Mouse (Mus musculus): ENCODE results near the gene Plppr1. TPM values are rescaled to one million over a fixed set of nuclear protein-coding genes. Genes with fewer than 3 reads are reported as not detected.

The Plppr1 gene
- total and polyA plus RNA-seq, 3 experiments, result not detected

DNA sequence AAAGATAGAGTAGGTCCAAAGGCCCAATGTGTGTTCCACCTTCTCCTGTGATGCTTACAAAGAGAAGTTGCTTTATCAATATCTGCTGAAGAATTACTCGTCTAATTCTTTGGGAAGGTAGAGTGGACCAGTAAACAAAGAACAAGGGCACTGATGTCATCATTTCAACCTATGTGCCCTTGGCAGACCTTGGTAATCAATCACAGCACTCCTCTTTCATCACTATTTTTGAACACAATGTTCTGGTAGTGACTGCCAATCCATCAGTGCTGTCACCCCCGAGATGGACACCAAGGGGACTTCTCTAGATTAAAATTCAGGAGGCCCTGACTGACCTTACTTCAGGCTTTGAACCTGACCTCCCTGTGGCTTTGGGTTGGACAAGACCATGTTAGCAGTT is 89.7 kb downstream of the Plppr1 start:
- TF ChIP-seq TBP (IDR thresholded peaks at IDR 0.05; ENCODE audit: low read depth, low read length) (no peak), CHD2 (IDR thresholded peaks at IDR 0.05; ENCODE audit: low read length) (no peak)
- DNase-seq (ENCODE audit: low read depth, low spot score), result no peak
- H3K4me1 ChIP-seq (ENCODE audit: control insufficient read depth in 1 of 2, insufficient read depth in 2 of 2, low read length in 2 of 2), result no peaks in the 10 kb centered on the region
- no peak overlapping the region for H3K4me3 ChIP-seq (ENCODE audit: control insufficient read depth in 1 of 2, insufficient read depth in 1 of 2, low read depth in 2 of 2, low read length in 2 of 2)
- H3K27me3 ChIP-seq (ENCODE audit: control insufficient read depth in 1 of 2, insufficient read depth in 2 of 2, low read length in 2 of 2), result no peaks in the 10 kb centered on the region
- no peaks in the 10 kb centered on the region for H3K9me3 ChIP-seq (replicated peaks; ENCODE audit: insufficient read depth, low read length)
- no peak overlapping the region for H3K9ac ChIP-seq (ENCODE audit: control insufficient read depth, low read depth, low read length, poor library complexity, severe bottlenecking)
- no peak overlapping the region for H3K27ac ChIP-seq (ENCODE audit: control insufficient read depth, low read depth, low read length)
- H3K79me2 ChIP-seq (ENCODE audit: control insufficient read depth, insufficient read depth, low read length, poor library complexity), result no peaks in the 10 kb centered on the region
- H3K36me3 ChIP-seq (ENCODE audit: control insufficient read depth in 1 of 2, insufficient read depth in 2 of 2, low read length in 2 of 2), result no peaks in the 10 kb centered on the region

DNA sequence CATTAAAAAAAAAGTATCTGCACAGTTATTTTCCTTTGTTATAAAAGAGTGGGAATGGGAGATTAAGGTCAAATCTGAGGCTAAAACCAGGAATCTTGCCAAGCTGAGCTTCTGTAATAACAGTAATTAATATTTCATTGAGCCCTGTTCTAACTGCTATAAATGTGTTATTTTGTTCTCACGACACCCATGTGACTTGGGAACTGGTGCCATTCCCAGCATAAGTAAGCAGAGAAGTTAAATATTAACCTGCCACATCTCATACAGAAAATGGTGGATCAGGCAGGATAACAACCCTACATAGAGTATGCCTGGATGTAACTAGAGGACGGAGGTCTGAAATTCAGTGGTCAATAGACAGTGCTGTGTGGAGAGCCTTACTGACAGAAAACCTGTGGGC is 90.2 kb downstream of the Plppr1 start:
- Histone ChIP-seq H3K27ac (ENCODE audit: control insufficient read depth, low read depth, low read length) (no peak overlapping the region), H3K79me2 (ENCODE audit: control insufficient read depth, insufficient read depth, low read length, poor library complexity) (no peaks in the 10 kb centered on the region), H3K27me3 (ENCODE audit: control insufficient read depth in 1 of 2, insufficient read depth in 2 of 2, low read length in 2 of 2) (no peaks in the 10 kb centered on the region), H3K4me1 (ENCODE audit: control insufficient read depth in 1 of 2, insufficient read depth in 2 of 2, low read length in 2 of 2) (no peaks in the 10 kb centered on the region), H3K9ac (ENCODE audit: control insufficient read depth, low read depth, low read length, poor library complexity, severe bottlenecking) (no peak overlapping the region), H3K4me3 (ENCODE audit: control insufficient read depth in 1 of 2, insufficient read depth in 1 of 2, low read depth in 2 of 2, low read length in 2 of 2) (no peak overlapping the region), H3K36me3 (ENCODE audit: control insufficient read depth in 1 of 2, insufficient read depth in 2 of 2, low read length in 2 of 2) (no peaks in the 10 kb centered on the region), H3K9me3 (replicated peaks; ENCODE audit: insufficient read depth, low read length) (no peaks in the 10 kb centered on the region)
- no peak for TF ChIP-seq UBTF (IDR thresholded peaks at IDR 0.05; ENCODE audit: borderline replicate concordance, insufficient read depth, low read depth, low read length)
- no peak for DNase-seq (ENCODE audit: low read depth, low spot score)

DNA sequence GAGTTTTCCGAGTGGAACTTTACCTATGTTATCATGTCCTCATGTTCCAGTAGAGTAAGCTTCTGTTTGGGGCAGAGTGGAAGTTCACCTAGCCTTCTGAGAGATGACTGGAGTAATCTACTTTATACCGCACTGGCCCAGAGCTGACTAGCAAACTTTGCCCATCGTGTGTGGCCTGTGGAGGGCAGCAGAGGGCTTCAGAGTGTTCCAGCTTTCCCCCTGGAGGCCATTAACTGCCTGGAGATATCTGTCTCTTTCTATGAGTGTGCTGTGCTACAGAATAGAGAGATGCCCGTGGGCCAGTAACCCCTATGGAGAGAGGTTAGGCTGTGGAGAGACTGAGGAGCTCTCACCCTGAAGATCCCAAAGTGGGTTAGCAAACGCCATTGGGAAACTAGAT is 94.8 kb downstream of the Plppr1 start:
- no peak overlapping the region for H3K27ac ChIP-seq (ENCODE audit: control insufficient read depth, low read depth, low read length)
- H3K9me3 ChIP-seq (replicated peaks; ENCODE audit: insufficient read depth, low read length), result no peaks in the 10 kb centered on the region
- DNase-seq (ENCODE audit: low read depth, low spot score), result peak; percentile 2
- no peak overlapping the region for H3K4me3 ChIP-seq (ENCODE audit: control insufficient read depth in 1 of 2, insufficient read depth in 1 of 2, low read depth in 2 of 2, low read length in 2 of 2)
- H3K9ac ChIP-seq (ENCODE audit: control insufficient read depth, low read depth, low read length, poor library complexity, severe bottlenecking), result no peak overlapping the region
- no peaks in the 10 kb centered on the region for H3K27me3 ChIP-seq (ENCODE audit: control insufficient read depth in 1 of 2, insufficient read depth in 2 of 2, low read length in 2 of 2)
- H3K4me1 ChIP-seq (ENCODE audit: control insufficient read depth in 1 of 2, insufficient read depth in 2 of 2, low read length in 2 of 2), result no peaks in the 10 kb centered on the region
- H3K79me2 ChIP-seq (ENCODE audit: control insufficient read depth, insufficient read depth, low read length, poor library complexity), result no peaks in the 10 kb centered on the region
- H3K36me3 ChIP-seq (ENCODE audit: control insufficient read depth in 1 of 2, insufficient read depth in 2 of 2, low read length in 2 of 2), result no peaks in the 10 kb centered on the region
- TF ChIP-seq BHLHE40 (IDR thresholded peaks at IDR 0.05; ENCODE audit: borderline replicate concordance, low read depth, low read length), result no peak
- TF ChIP-seq CTCF (IDR thresholded peaks at IDR 0.05 in 2 of 3, conservative IDR thresholded peaks at IDR 0.05 in 1 of 3; ENCODE audit: control insufficient read depth in 1 of 3, insufficient read depth in 1 of 3, low read depth in 2 of 3, low read length in 3 of 3, poor library complexity in 1 of 3, severe bottlenecking in 1 of 3), result peak in 2 of 3 experiments; percentile 14 to 24; a peak in 2 of 6 replicates

DNA sequence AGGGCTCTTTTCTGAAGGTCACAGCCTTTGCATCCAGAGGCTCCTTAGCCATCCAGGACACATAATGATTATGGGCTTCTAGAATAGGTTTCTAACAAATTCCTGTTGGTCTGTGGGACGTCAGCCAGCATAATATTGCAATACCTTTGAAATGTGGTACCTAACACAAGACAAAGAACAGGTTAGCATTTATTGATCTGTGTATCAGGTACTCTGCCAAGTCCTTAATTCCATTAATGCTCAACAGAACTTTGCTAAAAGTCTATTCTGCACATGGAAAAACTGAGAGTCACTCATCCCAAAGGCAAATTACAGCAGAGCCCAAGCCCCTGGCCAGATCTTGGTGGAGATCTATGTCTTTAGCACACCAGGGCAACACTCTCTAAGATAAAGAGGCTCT is 97.7 kb downstream of the Plppr1 start:
- no peaks in the 10 kb centered on the region for H3K36me3 ChIP-seq (ENCODE audit: control insufficient read depth in 1 of 2, insufficient read depth in 2 of 2, low read length in 2 of 2)
- H3K27ac ChIP-seq (ENCODE audit: control insufficient read depth, low read depth, low read length), result no peak overlapping the region
- no peak overlapping the region for H3K9ac ChIP-seq (ENCODE audit: control insufficient read depth, low read depth, low read length, poor library complexity, severe bottlenecking)
- no peak for DNase-seq (ENCODE audit: low read depth, low spot score)
- no peak for TF ChIP-seq GABPA (IDR thresholded peaks at IDR 0.05; ENCODE audit: low read depth, low read length)
- no peak for TF ChIP-seq TAL1 (IDR thresholded peaks at IDR 0.05; ENCODE audit: low read length)
- H3K4me3 ChIP-seq (ENCODE audit: control insufficient read depth in 1 of 2, insufficient read depth in 1 of 2, low read depth in 2 of 2, low read length in 2 of 2), result no peak overlapping the region
- H3K79me2 ChIP-seq (ENCODE audit: control insufficient read depth, insufficient read depth, low read length, poor library complexity), result no peaks in the 10 kb centered on the region
- H3K9me3 ChIP-seq (replicated peaks; ENCODE audit: insufficient read depth, low read length), result no peaks in the 10 kb centered on the region
- no peaks in the 10 kb centered on the region for H3K27me3 ChIP-seq (ENCODE audit: control insufficient read depth in 1 of 2, insufficient read depth in 2 of 2, low read length in 2 of 2)
- no peaks in the 10 kb centered on the region for H3K4me1 ChIP-seq (ENCODE audit: control insufficient read depth in 1 of 2, insufficient read depth in 2 of 2, low read length in 2 of 2)

All from MEL (cell line).